Mouse (Mus musculus) cerebellum, postnatal 36 days (tissue): Measurements from ENCODE around the gene Ebf4.
A peak's percentile ranks its signal among the peaks of the same experiment; 100 is the strongest.
"Not testable (repeated sequence)": the region's sequence is repeated elsewhere in the genome, so short reads cannot be mapped to it uniquely, and the experiment has no call there.

Experiments used
- DNase-seq, 2 experiments: peaks; one replicate each; pipeline ENCODE4 v3.0.0; 2021 to 2022; ENCODE audit warnings: mixed read lengths in 2 of 2

Ebf4 gene

GRCm38 (mm10) chr2:130295331-130296133, 563 bp downstream of the Ebf4 start:
- DNase-seq: peak; percentile 31 to 39

- DNase-seq: no peak
Observed at GRCm38 (mm10) chr2:130296134-130296745, 1.3 kb downstream of the Ebf4 start.

- no peak for DNase-seq
Observed at GRCm38 (mm10) chr2:130297580-130297979, 2.6 kb downstream of the Ebf4 start.

GRCm38 (mm10) chr2:130303014-130303413, 8.0 kb downstream of the Ebf4 start:
- no peak for DNase-seq

- no peak for DNase-seq
Observed at GRCm38 (mm10) chr2:130327057-130327456, 32.1 kb downstream of the Ebf4 start.

GRCm38 (mm10) chr2:130329502-130329901, 34.5 kb downstream of the Ebf4 start:
- DNase-seq: no peak

- no peak for DNase-seq
Observed at GRCm38 (mm10) chr2:130335112-130335511, 40.1 kb downstream of the Ebf4 start.

GRCm38 (mm10) chr2:130340464-130341219, 45.7 kb downstream of the Ebf4 start:
- DNase-seq: no peak

GRCm38 (mm10) chr2:130341220-130341580, 46.2 kb downstream of the Ebf4 start:
- no peak for DNase-seq

GRCm38 (mm10) chr2:130350376-130350775, 55.4 kb downstream of the Ebf4 start:
- no peak for DNase-seq

GRCm38 (mm10) chr2:130351758-130352339, 56.9 kb downstream of the Ebf4 start:
- no peak for DNase-seq

GRCm38 (mm10) chr2:130353411-130353810, 58.4 kb downstream of the Ebf4 start:
- DNase-seq: no peak

GRCm38 (mm10) chr2:130353889-130354288, 58.9 kb downstream of the Ebf4 start:
- no peak for DNase-seq

- no peak for DNase-seq
Observed at GRCm38 (mm10) chr2:130357551-130357950, 62.6 kb downstream of the Ebf4 start.

- DNase-seq: no peak
Observed at GRCm38 (mm10) chr2:130358852-130359251, 63.9 kb downstream of the Ebf4 start.

- peak; percentile 5 to 11 for DNase-seq
Observed at GRCm38 (mm10) chr2:130362511-130363026, 67.6 kb downstream of the Ebf4 start.

- DNase-seq: no peak
Observed at GRCm38 (mm10) chr2:130365211-130366094, 70.5 kb downstream of the Ebf4 start.

GRCm38 (mm10) chr2:130367386-130367785, 72.4 kb downstream of the Ebf4 start:
- DNase-seq: no peak

- DNase-seq: not testable (repeated sequence)
Observed at GRCm38 (mm10) chr2:130373026-130373425, 78.1 kb downstream of the Ebf4 start.

GRCm38 (mm10) chr2:130374951-130375350, 80.0 kb downstream of the Ebf4 start:
- DNase-seq: peak in 1 of 2 experiments; percentile 13

GRCm38 (mm10) chr2:130383205-130383604, 88.2 kb downstream of the Ebf4 start:
- no peak for DNase-seq

- DNase-seq: no peak
Observed at GRCm38 (mm10) chr2:130383895-130384294, 88.9 kb downstream of the Ebf4 start.
